Mouse (Mus musculus) lung, postnatal 0 days (tissue): ENCODE results near the gene Gm10135.

ENCODE experiments used
- CTCF ChIP-seq: IDR thresholded peaks from 2 replicates; pipeline ENCODE4 v1.5.1; 2016; ENCODE audit warnings: antibody characterized with exemption, mild to moderate bottlenecking
- EP300 ChIP-seq: IDR thresholded peaks from 2 replicates; pipeline ENCODE4 v1.6.1; 2016; ENCODE audit warnings: antibody characterized with exemption, mild to moderate bottlenecking, control low read depth

DNA sequence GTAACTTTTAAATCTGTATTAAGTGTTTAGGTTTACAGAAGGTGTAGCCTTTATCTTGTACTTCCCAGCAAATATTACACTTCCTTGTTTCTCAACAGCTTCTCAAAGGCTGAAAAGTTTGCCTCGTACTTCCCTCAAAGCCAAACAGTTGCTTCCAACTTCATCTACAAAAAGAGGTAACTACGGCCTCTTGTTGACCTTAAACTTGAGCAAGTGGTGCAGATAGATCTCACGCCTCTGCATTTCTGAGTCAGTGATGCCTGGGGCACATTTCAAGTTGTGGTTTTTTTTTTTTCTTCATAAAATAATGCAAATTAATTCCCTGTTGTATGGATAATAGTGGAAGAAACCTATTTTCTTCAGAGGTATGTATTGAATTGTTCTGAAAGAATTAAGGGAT is 8.8 kb downstream of the Gm10135 start:
- TF ChIP-seq CTCF, result no peak
- TF ChIP-seq EP300, result no peak
